Mouse (Mus musculus) induced T-regulatory cell, adult 2 months (primary cell): ENCODE results near the gene Olfr569.

Experiments used
- DNase-seq: peaks from one replicate; pipeline ENCODE4 v3.0.0-alpha.2; 2012; ENCODE audit warnings: low read depth

The Olfr569 gene

GRCm38 (mm10) chr7:102890782-102891181 lies at the start of gene Olfr569:
TSS of gene Olfr569 (minus strand) at chr7:102890882.
- DNase-seq = no peak

DNA sequence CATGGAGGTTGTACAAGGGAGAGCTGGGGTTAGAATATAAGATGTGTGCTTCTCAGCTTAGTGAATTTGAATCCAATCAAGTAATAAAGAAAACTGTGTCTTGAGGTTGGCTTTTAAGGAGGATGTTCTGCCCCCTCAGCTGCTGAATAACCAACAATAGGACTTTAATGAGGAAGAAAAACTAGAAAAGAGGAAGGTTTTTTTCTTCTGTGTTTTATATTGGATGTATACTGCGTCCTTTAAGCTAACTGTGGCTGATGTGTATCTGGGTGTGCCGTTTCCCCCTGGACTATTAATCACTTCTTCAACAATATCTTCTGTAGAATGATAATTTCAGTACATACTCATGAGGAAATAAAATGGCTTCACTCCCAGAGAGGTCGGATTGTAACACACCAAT lies 36.4 kb upstream of the Olfr569 start:
- DNase-seq = no peak

DNA sequence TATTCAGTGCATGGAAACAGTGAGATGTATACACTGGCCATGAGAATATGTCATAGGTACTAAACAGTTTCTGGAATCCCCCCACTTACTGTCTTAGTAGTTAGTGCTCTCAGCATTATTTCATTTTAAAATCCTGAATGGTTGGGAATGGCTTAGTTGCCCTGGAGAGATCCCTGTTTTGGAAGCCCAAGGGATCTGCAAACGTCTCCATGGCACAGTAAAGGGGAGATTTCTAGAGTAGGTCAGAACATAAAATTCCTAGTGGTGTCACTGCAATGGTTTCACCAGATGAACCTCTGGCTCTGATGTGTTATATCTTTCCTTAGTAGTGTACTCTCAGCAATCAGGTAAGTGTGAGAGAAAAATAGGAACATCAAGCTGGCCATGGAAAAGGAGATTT lies 33.4 kb upstream of the Olfr569 start, which contains the start of gene Olfr572:
Olfr572 (plus strand) TSS at position 301 of the 400 bp plus-strand sequence.
- no peak for DNase-seq

GRCm38 (mm10) chr7:102919632-102920031 lies 28.9 kb upstream of the Olfr569 start:
- DNase-seq = peak; percentile 69

- DNase-seq = no peak
Measured at GRCm38 (mm10) chr7:102917032-102917875, 26.6 kb upstream of the Olfr569 start, which contains the start of gene Olfr571. TSS of gene Olfr571 (minus strand) at chr7:102917536.

- DNase-seq = no peak
Measured at GRCm38 (mm10) chr7:102916405-102916804, 25.7 kb upstream of the Olfr569 start.

DNA sequence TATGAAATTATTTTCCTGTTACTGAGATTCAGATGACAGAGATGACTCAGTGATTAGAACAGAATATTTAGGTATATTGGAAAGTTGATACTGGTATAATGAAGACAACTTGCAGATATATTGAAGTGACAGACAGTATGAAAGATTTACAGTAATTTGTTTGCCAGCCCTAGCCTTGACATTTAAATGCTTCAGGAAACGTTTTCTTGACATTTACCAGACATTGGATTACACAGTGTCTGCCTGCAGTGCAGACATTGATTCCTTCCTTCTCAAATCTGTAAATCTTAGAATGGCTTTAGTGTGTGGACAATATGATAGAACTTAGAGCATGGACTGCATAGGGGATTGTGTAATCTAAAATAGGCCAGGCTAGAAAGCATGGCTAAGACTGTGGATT lies 24.6 kb upstream of the Olfr569 start:
- no peak for DNase-seq

- DNase-seq = no peak
Measured at GRCm38 (mm10) chr7:102876822-102877221, 13.9 kb downstream of the Olfr569 start, which contains the start of gene Olfr568. TSS of gene Olfr568 (plus strand) at chr7:102877122.

DNA sequence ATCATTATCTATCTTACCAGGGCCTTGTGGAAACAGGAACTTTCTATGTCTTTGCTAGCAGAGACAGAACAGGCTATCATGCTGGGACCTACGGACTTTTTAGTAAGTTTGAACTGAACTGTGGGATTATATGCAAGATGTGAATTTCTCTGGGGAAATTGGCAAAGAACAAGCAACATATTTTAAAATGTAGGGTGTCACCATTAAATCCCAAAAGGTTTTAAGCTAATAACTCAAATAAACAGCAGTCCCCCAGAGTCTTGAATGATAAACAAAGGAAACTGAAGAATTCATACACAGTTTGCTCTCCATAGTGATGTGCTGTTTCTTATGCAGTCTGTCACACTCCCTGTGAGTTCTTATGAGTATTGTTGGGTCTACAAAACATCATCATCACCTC lies 32.0 kb downstream of the Olfr569 start, which contains the start of gene Olfr566:
Olfr566 (minus strand) TSS at position 101 of the 400 bp plus-strand sequence.
- DNase-seq = no peak

DNA sequence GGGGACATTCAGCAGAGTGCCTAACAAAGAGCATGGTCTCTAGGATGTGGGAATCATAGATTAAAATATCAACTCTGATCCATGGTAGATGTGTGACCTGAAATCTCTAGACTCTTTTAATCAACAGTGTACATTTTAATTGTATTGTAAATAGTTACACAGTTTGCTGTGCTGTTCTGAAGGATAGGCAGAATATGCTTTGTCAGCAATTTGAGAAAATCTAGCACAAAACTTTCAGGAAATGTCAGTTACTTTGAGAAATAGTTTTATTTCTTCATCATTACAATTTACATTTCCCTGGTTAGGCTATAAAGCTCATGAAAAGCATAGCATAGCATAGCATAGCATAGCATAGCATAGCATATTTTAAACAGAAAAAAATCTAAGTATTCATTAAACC lies 34.9 kb downstream of the Olfr569 start:
- DNase-seq = no peak
